Mouse (Mus musculus) cerebellum, postnatal 25 days (tissue): ENCODE results near the gene Gm8882.
"Not testable (repeated sequence)": the region's sequence is repeated elsewhere in the genome, so short reads cannot be mapped to it uniquely, and the experiment has no call there.

Experiments
- DNase-seq, 2 experiments: peaks; one replicate each; pipeline ENCODE4 v3.0.0; 2021; ENCODE audit warnings: mixed read lengths in 2 of 2

Gm8882 gene

GRCm38 (mm10) chr6:132364034-132364433 lies at the start of gene Gm8882:
TSS of gene Gm8882 (minus strand) at chr6:132364134.
- not testable (repeated sequence) for DNase-seq

GRCm38 (mm10) chr6:132314657-132315056 lies 49.3 kb downstream of the Gm8882 start, which contains the start of gene Prpmp5:
TSS of gene Prpmp5 (minus strand) at chr6:132314757.
- DNase-seq, result not testable (repeated sequence)
